Mouse (Mus musculus): Measurements from ENCODE around the gene Hmgn1. TPM values are rescaled to one million over a fixed set of nuclear protein-coding genes. Genes with fewer than 3 reads are reported as not detected.
A peak's percentile ranks its signal among the peaks of the same experiment; 100 is the strongest.
"Not testable (repeated sequence)": the region's sequence is repeated elsewhere in the genome, so short reads cannot be mapped to it uniquely, and the experiment has no call there.

Gene Hmgn1
- total RNA-seq (2021): 10 to 100 TPM; 23.7 to 35.1 TPM
- long read RNA-seq, experiment 1, transcript Hmgn1-201 (6 exons, 2,174 nt): major isoform, 17 of 25 reads
- long read RNA-seq, experiment 1, partial matches to known transcripts: 1 of 25 reads
- long read RNA-seq, experiment 1, other reads (novel, unspliced or antisense): 6 of 25 reads
- long read RNA-seq, experiment 2, transcript Hmgn1-201 (6 exons, 2,174 nt): major isoform, 20 of 28 reads
- long read RNA-seq, experiment 2, partial matches to known transcripts: 0 of 28 reads
- long read RNA-seq, experiment 2, other reads (novel, unspliced or antisense): 8 of 28 reads

GRCm38 (mm10) chr16:96127657-96128344 lies at the start of gene Hmgn1:
Hmgn1 (minus strand) TSS chr16:96127729.
- DNase-seq: peak; percentile 88 to 96
- intact Hi-C loops (cut with DNase I): loop anchor here (5.0 kb wide), 1 partner anchor 46 kb away; the partner anchor contains the start of gene Brwd1

- intact Hi-C loops (cut with DNase I): no loop called here
- no peak for DNase-seq
Observed at GRCm38 (mm10) chr16:96175399-96175798, 47.9 kb upstream of the Hmgn1 start.

DNA sequence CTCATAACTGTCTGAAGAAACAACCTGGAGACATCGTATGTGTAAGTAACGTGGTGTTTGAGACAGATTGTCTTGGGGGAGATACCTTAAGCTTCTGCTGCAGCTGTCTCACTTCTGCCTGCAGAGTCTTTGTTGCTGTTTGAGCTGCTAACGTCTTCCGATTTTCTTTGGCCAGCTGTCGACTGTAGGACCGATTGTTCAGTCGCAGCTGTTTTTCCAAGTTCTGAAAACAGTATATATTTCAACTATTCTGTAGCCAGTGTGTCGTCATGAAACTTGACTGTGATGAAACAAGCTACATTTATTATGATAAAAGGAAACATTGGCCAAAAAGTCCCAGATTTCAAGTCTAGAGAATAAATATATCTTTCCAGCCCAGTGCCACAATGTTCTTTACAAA lies 46.1 kb upstream of the Hmgn1 start:
- intact Hi-C loops (cut with DNase I): no loop called here
- no peak for DNase-seq

- DNase-seq: no peak
- intact Hi-C loops (cut with DNase I): no loop called here
Observed at GRCm38 (mm10) chr16:96168837-96169236, 41.3 kb upstream of the Hmgn1 start.

DNA sequence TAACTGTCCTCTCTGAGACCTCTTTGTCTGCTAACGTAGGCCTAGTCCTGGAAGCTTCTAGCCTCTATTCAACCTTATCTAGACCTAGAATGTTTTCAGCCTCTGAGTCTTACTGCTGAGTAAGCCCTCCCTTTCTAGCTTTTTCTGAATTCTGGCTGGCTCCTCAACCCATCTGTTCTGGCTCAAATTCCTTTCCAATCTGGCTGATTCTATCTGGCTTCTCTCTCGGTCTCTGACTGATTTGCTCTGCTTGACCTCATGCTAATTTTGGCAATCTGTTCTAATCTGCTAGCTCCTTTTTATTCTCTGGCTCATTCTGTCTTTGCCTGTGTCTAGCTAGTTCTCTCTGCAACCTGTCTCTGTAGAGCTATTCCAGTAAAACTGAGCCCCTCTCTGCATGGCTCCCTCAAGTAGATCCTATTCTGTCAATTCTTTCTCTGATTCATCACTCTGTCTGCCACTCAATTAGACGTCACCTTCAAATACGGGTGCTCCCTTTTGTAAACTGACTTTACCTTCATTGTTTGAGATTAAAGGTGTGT lies 38.3 kb upstream of the Hmgn1 start:
- intact Hi-C loops (cut with DNase I): no loop called here
- DNase-seq: no peak

DNA sequence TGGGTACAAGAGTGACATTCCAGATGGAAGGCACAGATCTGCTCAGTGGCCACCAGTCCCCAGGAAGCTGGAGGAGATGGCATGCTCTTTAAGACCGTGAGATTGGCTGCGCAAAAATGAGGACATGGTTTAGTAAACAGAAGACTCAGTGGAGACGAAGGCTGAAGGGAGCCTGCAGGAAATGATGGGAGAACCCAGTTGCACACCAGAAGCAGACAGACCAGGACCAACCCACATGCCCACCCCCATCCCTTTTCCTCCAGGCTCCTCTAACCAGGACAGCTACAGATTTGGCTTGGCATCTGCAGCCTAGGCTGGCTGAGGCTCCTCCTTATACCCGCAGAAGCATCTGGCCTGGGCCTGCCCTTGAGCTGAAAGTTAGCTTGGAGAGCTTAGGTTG lies 33.8 kb upstream of the Hmgn1 start:
- no peak for DNase-seq
- intact Hi-C loops (cut with DNase I): loop anchor here (5.0 kb wide), 1 partner anchor 186 kb away; no protein-coding TSS in a partner anchor

DNA sequence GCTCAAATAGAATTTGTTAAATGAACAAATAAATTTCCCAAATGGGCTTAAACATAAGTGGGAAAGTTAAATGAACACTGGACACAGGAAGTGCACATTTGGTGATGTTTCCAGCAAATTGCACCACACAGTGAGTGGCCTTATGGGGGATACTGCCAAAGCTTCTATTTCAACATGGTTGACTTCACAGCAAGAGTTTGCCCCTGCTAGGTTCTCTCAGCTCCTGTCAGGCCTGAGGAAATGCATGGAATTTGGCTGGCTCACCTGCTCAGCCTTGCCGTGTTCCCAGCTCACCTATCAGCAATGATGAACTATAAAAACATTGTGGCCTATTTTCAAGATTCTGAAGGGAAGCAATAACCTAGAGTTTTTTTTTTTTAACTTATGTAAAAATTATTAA lies 33.4 kb upstream of the Hmgn1 start:
- intact Hi-C loops (cut with DNase I): loop anchor here (5.0 kb wide), 1 partner anchor 186 kb away; no protein-coding TSS in a partner anchor
- DNase-seq: no peak

DNA sequence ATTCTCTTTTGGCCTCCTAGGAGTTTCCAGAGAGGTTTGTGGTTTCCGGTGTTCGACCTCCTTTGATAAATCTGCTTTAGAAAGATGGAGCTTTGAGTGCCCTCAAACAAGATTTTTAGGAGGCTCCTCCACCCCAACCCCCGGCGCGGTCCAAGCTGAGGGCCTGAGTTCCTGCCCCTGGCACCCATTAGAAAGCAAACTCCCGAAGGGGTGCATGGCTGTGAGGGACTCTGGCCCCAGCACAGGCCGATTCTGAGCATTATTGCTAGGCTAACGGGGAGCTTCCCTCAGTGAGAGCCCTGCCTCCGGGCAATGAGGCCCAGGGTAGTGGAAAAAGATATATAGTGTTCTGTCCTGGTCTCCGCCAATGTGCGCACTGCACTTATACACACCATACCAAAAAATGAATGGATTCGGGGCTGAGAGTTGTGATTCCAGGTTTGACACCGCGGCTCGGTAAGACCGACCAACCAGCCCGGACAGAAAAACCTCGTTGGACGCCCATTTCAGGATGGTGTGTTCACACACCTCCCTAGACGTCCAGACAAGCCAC lies 32.3 kb upstream of the Hmgn1 start:
- no peak for DNase-seq

DNA sequence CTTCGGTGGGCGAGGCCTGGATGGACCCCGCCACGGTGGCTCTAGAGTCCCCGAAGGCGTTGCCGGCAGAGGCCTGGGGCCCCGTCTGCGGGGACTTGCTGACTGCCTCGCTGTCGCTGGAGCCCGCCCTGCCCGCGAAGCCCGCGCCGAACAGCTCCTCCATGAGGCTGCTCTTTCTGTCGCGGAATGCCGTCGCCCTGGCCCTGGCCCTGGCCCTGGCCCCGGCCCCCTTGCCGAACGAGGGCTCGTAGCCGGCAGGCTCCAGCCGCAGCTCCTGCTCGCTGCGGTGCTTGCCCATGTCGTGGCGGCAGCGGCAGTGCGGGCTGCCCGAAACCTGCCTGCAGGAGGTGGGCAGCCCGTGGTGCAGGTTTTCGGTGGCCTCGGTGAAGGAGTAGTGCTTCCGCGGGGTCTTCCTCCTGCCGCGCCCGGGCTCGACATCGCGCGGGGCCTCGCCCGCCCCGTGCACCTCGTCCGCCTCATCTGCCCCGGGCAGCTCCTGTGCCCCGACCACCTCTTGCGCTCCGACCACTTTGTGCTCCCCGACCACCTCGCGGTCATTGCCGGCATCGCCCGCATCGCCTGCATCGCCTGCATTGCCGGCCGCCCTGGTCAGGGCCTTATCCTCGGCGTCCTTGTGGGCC lies 31.7 kb upstream of the Hmgn1 start:
- intact Hi-C loops (cut with DNase I): no loop called here
- DNase-seq: peak; percentile 61 to 62

More for the DNA sequence above, 32.3 kb upstream of the Hmgn1 start:
- intact Hi-C loops (cut with DNase I): loop anchor here (5.0 kb wide), 1 partner anchor 187 kb away; no protein-coding TSS in a partner anchor

DNA sequence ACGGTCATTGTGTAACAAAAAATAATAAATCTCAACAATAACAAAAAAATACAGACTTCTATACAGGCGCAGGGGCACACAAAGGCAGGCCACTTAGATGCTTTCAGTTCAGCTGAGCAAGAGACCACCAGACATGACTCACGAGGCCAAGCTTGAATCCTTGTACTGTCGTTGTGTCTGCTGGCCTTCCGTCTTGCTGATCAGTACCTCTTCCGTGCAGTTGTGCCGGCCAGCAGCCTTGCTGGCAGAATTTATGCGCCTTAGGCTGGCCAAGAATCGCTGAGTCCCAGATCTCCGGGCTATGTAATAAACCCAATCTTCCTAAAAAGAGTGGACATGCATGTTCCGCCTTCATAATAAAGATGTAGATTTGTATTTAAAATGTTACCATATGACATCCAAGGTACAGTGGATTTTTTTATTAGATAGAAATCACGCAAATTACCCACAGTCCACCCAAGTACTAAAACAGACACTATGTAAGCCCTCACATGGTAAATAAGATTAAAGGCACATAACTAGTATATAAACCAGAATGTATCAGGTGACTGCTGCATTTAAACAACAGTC lies 31.1 kb upstream of the Hmgn1 start:
- DNase-seq: no peak

DNA sequence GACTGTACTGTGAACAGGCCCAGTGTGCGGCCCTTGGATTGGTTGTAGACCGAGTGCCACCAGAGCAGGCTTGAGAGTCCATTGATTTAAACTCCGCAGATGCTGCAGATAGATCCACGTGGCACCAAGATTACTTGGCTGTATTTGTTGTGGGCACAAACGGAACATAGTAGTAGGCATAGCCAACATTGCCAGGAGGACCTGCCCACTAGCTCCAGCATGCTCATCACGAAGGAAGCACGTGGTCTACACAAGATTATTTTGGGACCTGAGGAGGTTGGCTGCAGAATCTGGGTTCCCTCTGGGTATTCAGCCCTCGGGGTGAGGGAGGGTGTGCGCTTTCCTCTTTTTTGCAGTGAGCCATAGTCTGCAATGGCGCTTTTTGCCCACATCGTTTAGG lies 29.6 kb upstream of the Hmgn1 start:
- intact Hi-C loops (cut with DNase I): no loop called here
- DNase-seq: no peak

More for the DNA sequence above, 31.1 kb upstream of the Hmgn1 start:
- intact Hi-C loops (cut with DNase I): no loop called here

GRCm38 (mm10) chr16:96156019-96156418 lies 28.5 kb upstream of the Hmgn1 start:
- intact Hi-C loops (cut with DNase I): no loop called here

DNA sequence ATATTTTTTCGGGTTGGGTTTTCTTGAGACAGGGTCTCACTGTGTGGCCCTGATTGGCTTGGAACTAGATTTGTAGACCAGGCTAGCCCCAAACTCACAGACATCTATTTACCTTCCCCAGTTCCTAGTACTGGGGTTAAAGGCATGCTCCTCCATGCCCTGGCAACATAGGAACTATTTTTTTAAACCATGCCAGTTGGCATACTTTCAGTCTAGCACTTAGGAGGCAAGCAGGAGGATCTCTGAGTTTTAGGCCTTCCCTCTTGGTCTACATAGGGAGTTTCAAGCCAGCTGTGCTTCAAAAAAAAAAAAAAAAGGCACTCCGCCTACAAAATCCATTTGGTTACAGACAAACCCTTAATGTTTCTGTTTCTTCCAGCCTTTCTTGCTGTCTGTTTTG lies 26.9 kb upstream of the Hmgn1 start:
- intact Hi-C loops (cut with DNase I): no loop called here
- DNase-seq: no peak

More at GRCm38 (mm10) chr16:96156019-96156418, 28.5 kb upstream of the Hmgn1 start:
- no peak for DNase-seq

DNA sequence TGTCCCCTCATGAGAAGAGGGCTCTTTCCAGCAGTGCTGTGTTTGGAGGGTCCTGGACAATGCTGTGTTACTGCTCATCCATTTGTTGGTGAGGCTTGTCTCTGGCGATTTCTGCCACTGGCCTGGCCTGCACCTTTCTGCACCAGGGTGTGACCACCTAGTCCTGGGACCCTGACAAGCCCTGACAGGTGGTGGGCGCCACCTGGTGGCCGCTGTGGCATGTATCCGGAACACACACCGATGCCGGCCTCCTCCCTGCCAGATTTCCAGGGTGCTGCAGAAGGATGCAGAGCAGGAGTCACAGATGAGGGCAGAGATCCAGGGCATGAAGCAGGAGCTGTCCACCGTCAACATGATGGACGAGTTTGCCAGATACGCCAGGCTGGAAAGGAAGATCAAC lies 24.0 kb upstream of the Hmgn1 start:
- DNase-seq: peak; percentile 71 to 73
- intact Hi-C loops (cut with DNase I): no loop called here

DNA sequence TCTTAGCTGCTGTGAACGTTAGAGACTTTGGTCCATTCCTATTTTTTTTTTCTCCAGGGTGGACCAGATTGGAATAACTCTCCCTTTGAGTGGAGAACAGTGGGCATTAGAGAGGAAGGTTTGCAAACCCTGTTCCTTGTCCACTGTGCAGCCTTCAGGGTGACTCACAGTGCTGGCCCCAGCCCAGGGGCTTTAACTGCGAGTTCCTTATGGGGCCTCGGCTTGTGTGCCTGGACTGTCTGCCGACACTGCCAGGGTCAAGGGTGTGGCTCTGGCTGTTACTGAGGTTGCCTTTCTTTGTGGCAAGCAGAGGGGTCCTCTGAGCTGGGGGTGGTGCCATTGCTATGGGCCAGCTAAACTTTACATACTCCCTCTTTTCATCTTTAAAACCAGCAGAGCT lies 23.5 kb upstream of the Hmgn1 start:
- intact Hi-C loops (cut with DNase I): no loop called here

GRCm38 (mm10) chr16:96149311-96149710 lies 21.8 kb upstream of the Hmgn1 start:
- intact Hi-C loops (cut with DNase I): no loop called here
- no peak for DNase-seq

More for the DNA sequence above, 23.5 kb upstream of the Hmgn1 start:
- DNase-seq: peak; percentile 42 to 60

- no peak for DNase-seq
- intact Hi-C loops (cut with DNase I): no loop called here
Observed at GRCm38 (mm10) chr16:96148834-96149233, 21.3 kb upstream of the Hmgn1 start.

GRCm38 (mm10) chr16:96145814-96146213 lies 18.3 kb upstream of the Hmgn1 start:
- intact Hi-C loops (cut with DNase I): no loop called here
- DNase-seq: no peak

DNA sequence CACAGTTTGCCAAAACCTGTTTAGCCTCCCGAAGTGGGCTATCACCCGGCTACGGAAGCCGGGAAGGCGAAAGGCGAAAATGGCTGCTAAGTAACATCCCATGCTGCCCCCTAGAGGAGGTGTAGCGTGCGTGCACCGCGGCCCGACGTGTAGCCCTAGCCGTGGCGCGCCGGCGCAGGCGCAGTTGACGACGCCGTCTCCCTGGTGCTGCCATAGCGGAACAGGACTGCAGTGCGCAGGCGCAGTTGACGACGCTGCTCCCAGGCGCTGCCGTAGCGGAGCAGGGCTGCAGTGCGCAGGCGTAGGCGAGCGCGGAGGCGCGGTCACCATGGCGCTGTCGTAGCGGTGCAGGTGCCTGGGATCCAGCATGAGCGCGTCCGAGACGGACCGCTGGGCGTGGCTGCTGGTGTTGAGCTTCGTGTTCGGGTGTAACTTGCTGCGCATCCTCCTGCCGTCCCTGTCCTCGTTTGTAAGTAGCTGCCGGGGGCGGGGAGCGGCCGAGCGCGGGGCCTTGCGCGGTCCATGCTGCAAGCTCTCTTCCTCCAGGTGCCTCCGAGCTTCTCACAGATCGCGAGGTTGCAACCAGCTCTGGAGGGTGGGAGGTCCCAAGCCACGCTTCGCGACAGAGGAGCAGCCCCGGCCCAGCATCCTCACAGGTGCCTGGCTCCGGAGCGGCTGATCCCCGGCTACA lies 17.7 kb upstream of the Hmgn1 start, which contains the start of gene Wrb:
Gene Wrb, plus strand, starts transcription at position 298 of the 691 bp plus-strand sequence.
- DNase-seq: peak; percentile 100
- intact Hi-C loops (cut with DNase I): no loop called here

DNA sequence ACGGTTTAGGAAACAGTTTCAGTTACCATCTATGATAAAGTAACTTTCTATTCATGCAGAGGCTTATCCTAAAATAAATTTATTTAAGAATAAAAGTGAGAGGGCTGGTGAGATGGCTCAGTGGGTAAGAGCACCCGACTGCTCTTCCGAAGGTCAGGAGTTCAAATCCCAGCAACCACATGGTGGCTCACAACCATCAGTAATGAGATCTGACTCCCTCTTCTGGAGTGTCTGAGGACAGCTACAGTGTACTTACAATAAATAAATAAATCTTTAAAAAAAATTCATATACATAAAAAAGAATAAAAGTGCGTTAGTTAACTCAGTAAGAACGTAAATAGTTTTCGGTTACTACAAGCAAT lies 17.2 kb upstream of the Hmgn1 start:
- not testable (repeated sequence) for DNase-seq
- intact Hi-C loops (cut with DNase I): loop anchor here (5.0 kb wide), 1 partner anchor 57 kb away; no protein-coding TSS in a partner anchor

Data from gastrocnemius, postnatal 36 days (tissue).